Mouse (Mus musculus): ENCODE results near the gene Mfsd11. TPM values are rescaled to one million over a fixed set of nuclear protein-coding genes. Genes with fewer than 3 reads are reported as not detected.
"Not testable (repeated sequence)": the region's sequence is repeated elsewhere in the genome, so short reads cannot be mapped to it uniquely, and the experiment has no call there.

Mfsd11 gene
- polyA plus RNA-seq, 1 experiment = not detected

- TF ChIP-seq POLR2A (IDR thresholded peaks at IDR 0.05; ENCODE audit: insufficient read depth, low read depth, low read length) = no peak
- Histone ChIP-seq H3K4me3 (ENCODE audit: insufficient read depth, low read depth, low read length) (peak overlapping the region; percentile 66), H3K27ac (ENCODE audit: insufficient read depth, low read depth, low read length) (peak overlapping the region; percentile 66), H3K4me1 (ENCODE audit: control insufficient read depth, insufficient read depth, low read length) (peaks cover 22% of the 10 kb centered on the region)
- WGBS = under 1% methylated on average over 73 of the region's 73 CpGs
These were observed 9.5 kb upstream of the Mfsd11 start for GRCm38 (mm10) chr11:116842531-116843260.

DNA sequence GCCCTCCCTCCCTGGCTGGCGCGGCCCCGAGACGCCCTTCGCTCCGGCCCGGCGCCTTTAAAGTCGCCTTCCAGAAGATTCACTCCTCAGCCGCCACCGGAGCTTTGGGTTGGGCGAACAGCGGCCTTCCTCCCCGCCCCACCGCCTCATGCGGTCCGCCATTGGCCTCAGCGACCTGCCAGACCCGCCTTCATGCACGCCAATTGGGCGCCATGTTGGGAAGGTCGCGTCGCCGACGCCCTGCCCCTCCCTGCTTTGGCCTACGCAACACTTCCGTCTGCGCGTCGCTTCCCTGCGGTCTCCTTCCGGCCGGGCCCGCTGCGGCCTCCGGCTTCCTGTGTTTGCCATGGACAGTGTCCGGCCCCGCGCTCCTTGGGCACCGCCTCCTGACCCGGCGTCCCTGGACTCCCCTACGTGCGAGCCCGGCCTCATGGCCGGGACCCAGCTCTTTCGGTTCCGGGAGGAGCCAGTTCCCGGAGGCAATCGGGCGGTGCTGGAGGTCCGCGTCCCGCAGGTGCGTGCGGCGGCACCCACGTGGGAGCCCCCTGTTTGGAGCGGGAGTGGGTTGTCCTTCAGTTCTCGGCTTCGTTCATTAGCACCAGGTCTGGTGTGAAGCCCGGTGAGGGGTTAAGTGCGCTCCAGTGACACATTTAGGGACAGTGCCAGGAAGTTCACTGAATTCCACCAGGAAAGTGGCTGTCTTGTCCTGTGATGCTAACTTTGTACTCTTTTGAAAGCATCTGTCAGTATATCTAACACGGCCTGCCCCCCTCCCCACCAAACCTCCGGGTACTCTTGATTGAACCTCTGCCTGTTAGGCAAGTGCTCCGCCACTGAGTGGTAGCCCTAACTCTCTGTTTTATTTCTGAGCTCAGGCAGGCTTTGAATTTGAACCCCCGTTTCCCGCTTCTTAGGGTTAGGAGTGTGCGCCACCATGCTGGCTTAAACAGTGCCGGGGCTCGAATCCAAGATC, 8.7 kb upstream of the Mfsd11 start, which contains the start of the genes Mettl23 and Jmjd6:
Gene Mettl23 (plus strand): TSS at position 18 of the 973 bp plus-strand sequence.
Gene Jmjd6 (minus strand): TSS at position 189 of the 973 bp plus-strand sequence.
- Histone ChIP-seq H3K27ac (ENCODE audit: insufficient read depth, low read depth, low read length) (peak within 1 kb of the TSS; percentile 66), H3K4me1 (ENCODE audit: control insufficient read depth, insufficient read depth, low read length) (peaks cover 22% of the 10 kb centered on the region), H3K4me3 (ENCODE audit: insufficient read depth, low read depth, low read length) (peak within 1 kb of the TSS; percentile 66)
- peak; percentile 55 for TF ChIP-seq POLR2A (IDR thresholded peaks at IDR 0.05; ENCODE audit: insufficient read depth, low read depth, low read length)
- TF ChIP-seq CTCF (IDR thresholded peaks at IDR 0.05; ENCODE audit: insufficient read depth, low read depth, low read length) = no peak
- under 1% methylated on average over 72 of the region's 72 CpGs for WGBS

DNA sequence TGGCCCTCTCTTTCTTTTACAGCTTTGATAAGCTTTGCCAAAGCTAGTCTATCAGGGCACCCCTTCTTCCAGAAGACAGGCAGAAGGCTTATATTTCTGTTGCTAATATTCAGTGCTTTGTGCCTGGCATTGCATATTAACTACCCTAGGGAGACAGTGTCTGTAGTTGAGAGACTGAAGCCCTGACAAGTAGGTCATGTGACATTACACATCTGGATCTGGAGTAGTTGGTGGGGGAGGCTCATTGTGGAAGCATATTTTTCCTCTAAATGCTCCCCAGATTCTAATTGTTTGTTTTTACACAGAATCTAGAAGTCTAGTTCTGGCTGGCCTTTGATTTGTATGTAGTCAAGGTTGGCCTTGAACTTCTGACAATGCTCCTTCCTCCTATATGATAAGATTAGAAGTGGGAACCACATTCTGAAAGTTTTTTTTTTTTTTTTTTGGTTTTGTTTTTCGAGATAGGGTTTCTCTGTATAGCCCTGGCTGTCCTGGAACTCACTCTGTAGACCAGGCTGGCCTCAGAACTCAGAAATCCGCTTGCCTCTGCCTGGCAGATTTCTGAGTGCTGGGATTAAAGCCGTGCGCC, 5.6 kb upstream of the Mfsd11 start:
- Histone ChIP-seq H3K4me1 (ENCODE audit: control insufficient read depth, insufficient read depth, low read length) (peaks cover 6% of the 10 kb centered on the region; the same call in 1 of the 2 replicates), H3K27ac (ENCODE audit: insufficient read depth, low read depth, low read length) (no peak overlapping the region), H3K4me3 (ENCODE audit: insufficient read depth, low read depth, low read length) (no peak overlapping the region)
- TF ChIP-seq POLR2A (IDR thresholded peaks at IDR 0.05; ENCODE audit: insufficient read depth, low read depth, low read length) (no peak), CTCF (IDR thresholded peaks at IDR 0.05; ENCODE audit: insufficient read depth, low read depth, low read length) (no peak)
- WGBS = 76% methylated on average over 4 of the region's 4 CpGs

GRCm38 (mm10) chr11:116847187-116848085, 4.8 kb upstream of the Mfsd11 start:
- Histone ChIP-seq H3K27ac (ENCODE audit: insufficient read depth, low read depth, low read length) (no peak overlapping the region), H3K4me1 (ENCODE audit: control insufficient read depth, insufficient read depth, low read length) (peaks cover 5% of the 10 kb centered on the region; the same call in 1 of the 2 replicates), H3K4me3 (ENCODE audit: insufficient read depth, low read depth, low read length) (no peak overlapping the region)
- 87% methylated on average over 3 of the region's 3 CpGs for WGBS
- TF ChIP-seq POLR2A (IDR thresholded peaks at IDR 0.05; ENCODE audit: insufficient read depth, low read depth, low read length) (no peak), CTCF (IDR thresholded peaks at IDR 0.05; ENCODE audit: insufficient read depth, low read depth, low read length) (no peak)

GRCm38 (mm10) chr11:116848086-116848876, 4.0 kb upstream of the Mfsd11 start:
- TF ChIP-seq POLR2A (IDR thresholded peaks at IDR 0.05; ENCODE audit: insufficient read depth, low read depth, low read length) = no peak
- TF ChIP-seq CTCF (IDR thresholded peaks at IDR 0.05; ENCODE audit: insufficient read depth, low read depth, low read length) = no peak
- peaks cover 3% of the 10 kb centered on the region; the same call in 1 of the 2 replicates for H3K4me1 ChIP-seq (ENCODE audit: control insufficient read depth, insufficient read depth, low read length)
- WGBS = 81% methylated on average over 5 of the region's 5 CpGs

GRCm38 (mm10) chr11:116848877-116849178, 3.4 kb upstream of the Mfsd11 start:
- not testable (repeated sequence) for H3K4me3 ChIP-seq (ENCODE audit: insufficient read depth, low read depth, low read length); H3K27ac ChIP-seq (ENCODE audit: insufficient read depth, low read depth, low read length); H3K4me1 ChIP-seq (ENCODE audit: control insufficient read depth, insufficient read depth, low read length)
- WGBS = 60% methylated on average over 2 of the region's 2 CpGs

More at GRCm38 (mm10) chr11:116848086-116848876, 4.0 kb upstream of the Mfsd11 start:
- Histone ChIP-seq H3K4me3 (ENCODE audit: insufficient read depth, low read depth, low read length) (no peak overlapping the region), H3K27ac (ENCODE audit: insufficient read depth, low read depth, low read length) (no peak overlapping the region)

DNA sequence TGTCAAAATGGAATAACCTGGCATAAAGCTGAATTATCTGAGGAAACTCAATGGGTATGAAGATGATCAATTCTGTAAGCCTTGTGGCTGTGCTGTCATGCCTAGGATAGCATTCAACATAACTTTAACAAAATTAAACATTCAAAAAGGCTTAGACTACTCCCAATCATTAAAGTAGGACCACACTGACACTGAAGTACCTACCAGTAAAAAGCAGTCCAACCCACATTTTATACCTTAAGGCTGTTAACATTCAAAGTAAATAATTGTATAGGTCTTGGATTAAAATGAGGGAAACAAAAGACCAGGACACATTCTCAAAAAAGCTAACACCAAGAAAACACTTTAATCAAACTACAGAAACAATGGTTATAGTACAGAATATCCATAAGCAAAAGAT, 2.7 kb upstream of the Mfsd11 start:
- TF ChIP-seq POLR2A (IDR thresholded peaks at IDR 0.05; ENCODE audit: insufficient read depth, low read depth, low read length) (no peak), CTCF (IDR thresholded peaks at IDR 0.05; ENCODE audit: insufficient read depth, low read depth, low read length) (no peak)
- Histone ChIP-seq H3K4me3 (ENCODE audit: insufficient read depth, low read depth, low read length) (no peak overlapping the region), H3K4me1 (ENCODE audit: control insufficient read depth, insufficient read depth, low read length) (no peaks in the 10 kb centered on the region), H3K27ac (ENCODE audit: insufficient read depth, low read depth, low read length) (no peak overlapping the region)

- WGBS = 31% methylated on average over 4 of the region's 4 CpGs
- no peak overlapping the region for H3K4me3 ChIP-seq (ENCODE audit: insufficient read depth, low read depth, low read length)
- H3K4me1 ChIP-seq (ENCODE audit: control insufficient read depth, insufficient read depth, low read length) = no peaks in the 10 kb centered on the region
- TF ChIP-seq POLR2A (IDR thresholded peaks at IDR 0.05; ENCODE audit: insufficient read depth, low read depth, low read length) (no peak), CTCF (IDR thresholded peaks at IDR 0.05; ENCODE audit: insufficient read depth, low read depth, low read length) (no peak)
- no peak overlapping the region for H3K27ac ChIP-seq (ENCODE audit: insufficient read depth, low read depth, low read length)
These were observed 2.2 kb upstream of the Mfsd11 start for GRCm38 (mm10) chr11:116850085-116850484.

All from olfactory bulb, adult 2 months (tissue).